Mouse (Mus musculus): ENCODE results near the gene Tmem178b. TPM values are rescaled to one million over a fixed set of nuclear protein-coding genes. Genes with fewer than 3 reads are reported as not detected.
A peak's percentile ranks its signal among the peaks of the same experiment; 100 is the strongest.

Tmem178b gene
- polyA plus RNA-seq, 1 experiment from 2014 or later: 48.9 TPM

DNA sequence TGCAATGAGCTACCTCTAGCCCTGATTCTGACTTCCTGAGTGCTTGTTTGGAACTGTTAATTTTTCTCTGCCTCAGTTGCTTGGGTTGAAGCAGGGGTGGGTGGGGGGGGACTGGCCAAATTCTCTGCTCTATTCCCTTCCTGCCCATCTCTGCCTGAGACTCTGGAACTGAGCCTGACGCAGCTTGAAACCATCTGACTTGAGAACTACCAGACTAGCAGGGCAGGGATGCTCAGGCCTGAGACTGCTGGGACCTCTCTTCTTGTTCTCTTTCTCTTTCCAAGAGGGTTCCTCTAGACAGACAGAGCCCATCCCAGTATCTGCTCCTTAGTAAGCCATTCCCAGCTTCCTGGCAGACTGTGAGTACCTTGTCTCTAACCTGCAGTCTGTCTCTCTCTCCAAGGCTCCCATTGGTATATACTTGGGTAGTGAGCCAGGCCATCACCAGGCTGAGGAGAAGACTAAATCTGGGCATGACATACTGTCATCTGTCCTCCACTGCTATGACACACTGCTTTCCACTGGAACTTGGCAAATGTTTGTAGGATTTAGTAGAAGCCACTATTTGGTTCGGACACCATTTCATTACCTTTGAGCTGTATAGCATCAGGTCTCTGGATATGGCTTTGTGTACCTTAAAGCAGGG is 42.7 kb downstream of the Tmem178b start:
- no peak for ATAC-seq (ENCODE audit: low read depth)
- Histone ChIP-seq H3K27ac (ENCODE audit: low read depth, low read length) (no peak overlapping the region), H3K36me3 (ENCODE audit: control insufficient read depth, insufficient read depth, low read length) (no peaks in the 10 kb centered on the region), H3K9me3 (ENCODE audit: control insufficient read depth, low read length) (no peaks in the 10 kb centered on the region), H3K27me3 (ENCODE audit: control insufficient read depth, insufficient read depth, low read length) (no peaks in the 10 kb centered on the region), H3K4me1 (ENCODE audit: control insufficient read depth, insufficient read depth, low read length) (peaks cover 12% of the 10 kb centered on the region), H3K4me2 (ENCODE audit: low read depth, low read length) (no peak overlapping the region), H3K9ac (replicated peaks; ENCODE audit: low read depth, low read length) (no peak overlapping the region), H3K4me3 (ENCODE audit: low read depth, low read length) (no peak overlapping the region)
- WGBS: 90% methylated on average over 2 of the region's 2 CpGs

DNA sequence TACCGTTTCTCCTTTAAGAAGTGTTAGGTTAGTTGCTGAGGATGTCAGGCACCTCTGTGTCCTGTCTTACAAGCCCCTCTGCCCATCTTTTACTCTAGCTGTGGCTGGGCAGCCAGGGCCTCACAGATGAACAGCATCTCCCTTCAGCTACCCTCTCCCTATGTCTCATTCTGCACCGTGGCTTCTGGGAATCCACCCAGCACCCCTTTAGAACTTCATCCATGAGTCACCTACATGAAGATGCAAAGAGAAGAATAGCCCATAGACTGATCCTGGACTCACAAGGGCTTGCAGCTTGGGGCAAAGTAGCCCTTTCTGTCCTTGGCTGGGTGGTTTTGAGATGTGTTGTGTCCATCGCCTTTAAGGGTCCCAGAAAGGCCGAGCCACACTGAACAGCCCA is 43.4 kb downstream of the Tmem178b start:
- H3K27me3 ChIP-seq (ENCODE audit: control insufficient read depth, insufficient read depth, low read length): no peaks in the 10 kb centered on the region
- ATAC-seq (ENCODE audit: low read depth): 0 out of 2 replicates have a peak, but pooled peaks have one; percentile 7
- H3K4me1 ChIP-seq (ENCODE audit: control insufficient read depth, insufficient read depth, low read length): peaks cover 12% of the 10 kb centered on the region
- no peaks in the 10 kb centered on the region for H3K36me3 ChIP-seq (ENCODE audit: control insufficient read depth, insufficient read depth, low read length)
- no peak overlapping the region for H3K27ac ChIP-seq (ENCODE audit: low read depth, low read length)
- no peak overlapping the region for H3K4me2 ChIP-seq (ENCODE audit: low read depth, low read length)
- no peak overlapping the region for H3K4me3 ChIP-seq (ENCODE audit: low read depth, low read length)
- no peak overlapping the region for H3K9ac ChIP-seq (replicated peaks; ENCODE audit: low read depth, low read length)
- 92% methylated on average over 4 of the region's 4 CpGs for WGBS
- no peaks in the 10 kb centered on the region for H3K9me3 ChIP-seq (ENCODE audit: control insufficient read depth, low read length)

DNA sequence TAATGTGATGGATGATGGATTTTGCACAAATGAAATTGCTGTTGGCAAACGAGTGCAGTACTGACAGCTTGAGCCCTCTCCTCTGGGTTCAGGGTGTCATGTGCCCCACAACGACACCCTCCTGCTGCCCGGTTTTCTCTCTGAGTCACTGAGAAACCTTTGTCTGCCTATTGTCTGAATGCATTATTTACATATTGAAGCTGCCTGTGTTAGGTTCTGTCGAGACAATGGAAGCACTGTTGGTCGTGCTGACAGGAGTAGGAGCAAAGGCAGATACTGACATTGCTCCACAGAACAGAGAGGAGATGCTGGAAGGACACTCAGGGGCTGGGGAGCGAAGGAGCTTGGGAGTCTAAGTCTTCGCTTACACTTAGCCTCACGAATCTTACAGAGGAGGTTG is 44.2 kb downstream of the Tmem178b start:
- peak; percentile 68; the same call in 1 of the 2 replicates for ATAC-seq (ENCODE audit: low read depth)
- Histone ChIP-seq H3K27ac (ENCODE audit: low read depth, low read length) (peak overlapping the region; percentile 29; the same call in 1 of the 2 replicates), H3K9ac (replicated peaks; ENCODE audit: low read depth, low read length) (no peak overlapping the region), H3K4me3 (ENCODE audit: low read depth, low read length) (no peak overlapping the region), H3K36me3 (ENCODE audit: control insufficient read depth, insufficient read depth, low read length) (no peaks in the 10 kb centered on the region), H3K9me3 (ENCODE audit: control insufficient read depth, low read length) (no peaks in the 10 kb centered on the region), H3K4me2 (ENCODE audit: low read depth, low read length) (no peak overlapping the region), H3K27me3 (ENCODE audit: control insufficient read depth, insufficient read depth, low read length) (no peaks in the 10 kb centered on the region), H3K4me1 (ENCODE audit: control insufficient read depth, insufficient read depth, low read length) (peaks cover 12% of the 10 kb centered on the region)
- 31% methylated on average over 8 of the region's 8 CpGs for WGBS

DNA sequence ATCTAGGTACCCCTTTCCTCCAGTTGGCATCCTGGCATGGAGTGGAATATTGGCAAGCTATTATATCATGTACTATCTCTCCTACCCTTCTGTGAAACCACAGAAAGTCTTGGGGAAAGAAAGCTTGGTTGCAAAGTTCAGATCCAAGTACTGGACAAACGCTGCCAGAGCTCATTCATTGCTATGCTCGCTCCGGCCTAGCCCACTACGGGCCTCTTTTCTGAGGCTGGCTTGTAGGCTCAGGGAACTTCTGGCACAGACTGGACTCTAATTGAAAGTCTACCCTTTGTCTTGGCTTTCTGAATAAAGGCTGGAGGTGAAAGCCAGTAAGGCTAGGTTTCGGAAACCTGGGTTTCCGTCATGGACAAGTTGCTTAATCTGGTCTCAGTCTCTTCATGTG is 44.7 kb downstream of the Tmem178b start:
- no peaks in the 10 kb centered on the region for H3K9me3 ChIP-seq (ENCODE audit: control insufficient read depth, low read length)
- no peaks in the 10 kb centered on the region for H3K27me3 ChIP-seq (ENCODE audit: control insufficient read depth, insufficient read depth, low read length)
- WGBS: 86% methylated on average over 6 of the region's 6 CpGs
- no peaks in the 10 kb centered on the region for H3K36me3 ChIP-seq (ENCODE audit: control insufficient read depth, insufficient read depth, low read length)
- H3K4me3 ChIP-seq (ENCODE audit: low read depth, low read length): no peak overlapping the region
- no peak overlapping the region for H3K9ac ChIP-seq (replicated peaks; ENCODE audit: low read depth, low read length)
- no peak overlapping the region for H3K27ac ChIP-seq (ENCODE audit: low read depth, low read length)
- H3K4me1 ChIP-seq (ENCODE audit: control insufficient read depth, insufficient read depth, low read length): peaks cover 12% of the 10 kb centered on the region
- no peak for ATAC-seq (ENCODE audit: low read depth)
- no peak overlapping the region for H3K4me2 ChIP-seq (ENCODE audit: low read depth, low read length)

DNA sequence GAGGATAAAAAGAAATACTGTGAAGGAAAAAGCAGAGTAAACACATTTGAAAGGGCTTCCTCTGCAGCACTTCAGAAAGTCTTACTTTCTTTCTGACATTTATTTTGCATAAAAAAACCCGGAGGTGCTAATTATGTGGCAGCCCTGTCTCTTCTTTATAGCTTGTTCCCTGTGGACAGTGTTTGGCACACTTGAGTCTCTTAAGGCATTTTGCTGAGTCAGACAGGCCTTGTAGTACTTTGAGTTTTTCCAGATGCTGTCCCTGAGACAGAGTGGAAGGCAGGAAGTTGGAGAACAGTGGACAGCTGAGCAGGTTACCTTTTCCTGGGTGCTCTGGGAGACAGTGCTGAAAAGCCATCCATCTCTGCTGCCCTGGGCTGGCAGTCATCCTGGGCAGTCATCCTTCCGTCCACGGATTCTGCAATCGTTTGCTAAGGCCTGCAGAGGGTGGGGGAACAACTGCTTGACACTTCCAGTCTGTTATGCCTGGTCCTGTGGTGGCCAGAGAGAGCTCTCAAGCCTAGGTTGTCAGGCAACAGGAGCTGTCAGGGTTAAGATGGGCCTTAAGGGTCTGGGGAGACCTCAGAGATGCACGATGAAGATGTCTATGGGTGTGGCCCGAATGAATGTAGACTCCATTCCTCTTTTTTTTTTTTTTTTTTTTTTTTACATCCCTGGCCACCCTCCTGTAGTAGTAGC is 46.1 kb downstream of the Tmem178b start:
- H3K27me3 ChIP-seq (ENCODE audit: control insufficient read depth, insufficient read depth, low read length): no peaks in the 10 kb centered on the region
- no peaks in the 10 kb centered on the region for H3K9me3 ChIP-seq (ENCODE audit: control insufficient read depth, low read length)
- 76% methylated on average over 6 of the region's 6 CpGs for WGBS
- H3K27ac ChIP-seq (ENCODE audit: low read depth, low read length): no peak overlapping the region
- peaks cover 12% of the 10 kb centered on the region for H3K4me1 ChIP-seq (ENCODE audit: control insufficient read depth, insufficient read depth, low read length)
- H3K4me3 ChIP-seq (ENCODE audit: low read depth, low read length): no peak overlapping the region
- H3K9ac ChIP-seq (replicated peaks; ENCODE audit: low read depth, low read length): no peak overlapping the region
- H3K4me2 ChIP-seq (ENCODE audit: low read depth, low read length): no peak overlapping the region
- peak; percentile 31; the same call in 1 of the 2 replicates for ATAC-seq (ENCODE audit: low read depth)
- H3K36me3 ChIP-seq (ENCODE audit: control insufficient read depth, insufficient read depth, low read length): no peaks in the 10 kb centered on the region

DNA sequence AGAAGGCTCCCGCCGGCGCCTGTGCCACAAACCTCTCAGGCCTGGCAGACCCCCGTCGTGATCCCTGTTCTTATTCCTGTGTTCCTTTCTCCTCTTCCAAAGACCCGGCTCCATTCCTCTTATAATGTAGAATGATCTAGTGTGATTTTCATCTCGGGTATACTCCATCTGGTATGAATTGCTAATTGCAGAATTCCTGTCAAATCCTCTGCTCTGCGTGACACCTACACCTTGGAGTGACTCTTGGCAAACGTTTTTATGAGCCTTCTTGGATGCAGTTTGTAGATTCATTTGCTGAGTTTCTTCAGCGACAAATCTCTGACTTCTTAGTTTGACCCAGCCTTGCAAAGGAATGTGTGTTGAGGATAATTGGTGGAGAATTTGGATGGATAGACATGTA is 53.4 kb downstream of the Tmem178b start:
- WGBS: 89% methylated on average over 10 of the region's 10 CpGs
- Histone ChIP-seq H3K4me1 (ENCODE audit: control insufficient read depth, insufficient read depth, low read length) (no peaks in the 10 kb centered on the region), H3K36me3 (ENCODE audit: control insufficient read depth, insufficient read depth, low read length) (no peaks in the 10 kb centered on the region), H3K27me3 (ENCODE audit: control insufficient read depth, insufficient read depth, low read length) (no peaks in the 10 kb centered on the region), H3K4me3 (ENCODE audit: low read depth, low read length) (no peak overlapping the region), H3K9me3 (ENCODE audit: control insufficient read depth, low read length) (no peaks in the 10 kb centered on the region), H3K27ac (ENCODE audit: low read depth, low read length) (no peak overlapping the region), H3K9ac (replicated peaks; ENCODE audit: low read depth, low read length) (no peak overlapping the region), H3K4me2 (ENCODE audit: low read depth, low read length) (no peak overlapping the region)
- no peak for ATAC-seq (ENCODE audit: low read depth)

DNA sequence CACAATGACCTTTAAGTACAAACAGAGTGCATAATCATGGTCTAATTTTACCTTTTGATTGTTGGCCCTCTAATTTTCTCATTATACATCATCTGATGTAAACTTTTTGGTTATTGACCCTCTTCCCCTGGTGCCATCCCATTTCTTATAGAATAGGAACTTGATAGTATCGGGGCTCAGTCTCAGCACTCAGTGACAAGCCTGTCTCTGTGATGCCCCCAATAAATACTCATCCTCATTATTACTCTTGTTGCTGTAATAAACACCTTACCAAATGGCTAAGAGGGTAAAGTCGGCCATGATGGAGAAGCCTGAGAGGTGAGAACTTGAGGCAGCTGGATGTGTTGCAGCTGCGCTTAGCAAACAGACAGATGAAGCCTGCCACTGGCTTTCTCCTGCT is 63.5 kb downstream of the Tmem178b start:
- no peak for ATAC-seq (ENCODE audit: low read depth)
- Histone ChIP-seq H3K4me2 (ENCODE audit: low read depth, low read length) (no peak overlapping the region), H3K4me1 (ENCODE audit: control insufficient read depth, insufficient read depth, low read length) (no peaks in the 10 kb centered on the region), H3K9ac (replicated peaks; ENCODE audit: low read depth, low read length) (no peak overlapping the region), H3K36me3 (ENCODE audit: control insufficient read depth, insufficient read depth, low read length) (no peaks in the 10 kb centered on the region), H3K27me3 (ENCODE audit: control insufficient read depth, insufficient read depth, low read length) (no peaks in the 10 kb centered on the region), H3K27ac (ENCODE audit: low read depth, low read length) (no peak overlapping the region), H3K9me3 (ENCODE audit: control insufficient read depth, low read length) (no peaks in the 10 kb centered on the region), H3K4me3 (ENCODE audit: low read depth, low read length) (no peak overlapping the region)
- WGBS: 84% methylated on average over 3 of the region's 3 CpGs

DNA sequence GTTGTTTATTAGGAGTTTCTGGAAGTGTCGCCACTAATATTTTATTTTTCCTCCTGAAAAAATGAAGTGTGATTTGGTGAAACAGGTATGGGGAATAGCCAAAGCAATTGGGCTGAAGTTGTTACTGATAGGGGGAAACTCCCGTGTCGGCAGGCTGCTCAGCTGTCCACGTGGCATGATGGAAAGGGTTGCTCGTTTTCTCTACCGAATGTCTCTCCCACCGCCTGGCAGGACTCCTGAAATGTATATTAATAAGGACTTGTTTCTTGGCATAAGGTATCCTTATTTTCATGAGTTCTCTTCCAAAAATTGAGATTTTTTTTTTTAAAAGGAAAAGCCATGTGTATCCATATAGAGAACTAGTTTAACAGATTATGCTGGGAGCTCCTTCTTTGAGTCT is 67.8 kb downstream of the Tmem178b start:
- ATAC-seq (ENCODE audit: low read depth): no peak
- no peaks in the 10 kb centered on the region for H3K36me3 ChIP-seq (ENCODE audit: control insufficient read depth, insufficient read depth, low read length)
- H3K4me3 ChIP-seq (ENCODE audit: low read depth, low read length): no peak overlapping the region
- H3K4me1 ChIP-seq (ENCODE audit: control insufficient read depth, insufficient read depth, low read length): no peaks in the 10 kb centered on the region
- WGBS: 86% methylated on average over 7 of the region's 7 CpGs
- H3K9ac ChIP-seq (replicated peaks; ENCODE audit: low read depth, low read length): no peak overlapping the region
- H3K27ac ChIP-seq (ENCODE audit: low read depth, low read length): no peak overlapping the region
- no peaks in the 10 kb centered on the region for H3K9me3 ChIP-seq (ENCODE audit: control insufficient read depth, low read length)
- H3K27me3 ChIP-seq (ENCODE audit: control insufficient read depth, insufficient read depth, low read length): no peaks in the 10 kb centered on the region
- H3K4me2 ChIP-seq (ENCODE audit: low read depth, low read length): no peak overlapping the region

DNA sequence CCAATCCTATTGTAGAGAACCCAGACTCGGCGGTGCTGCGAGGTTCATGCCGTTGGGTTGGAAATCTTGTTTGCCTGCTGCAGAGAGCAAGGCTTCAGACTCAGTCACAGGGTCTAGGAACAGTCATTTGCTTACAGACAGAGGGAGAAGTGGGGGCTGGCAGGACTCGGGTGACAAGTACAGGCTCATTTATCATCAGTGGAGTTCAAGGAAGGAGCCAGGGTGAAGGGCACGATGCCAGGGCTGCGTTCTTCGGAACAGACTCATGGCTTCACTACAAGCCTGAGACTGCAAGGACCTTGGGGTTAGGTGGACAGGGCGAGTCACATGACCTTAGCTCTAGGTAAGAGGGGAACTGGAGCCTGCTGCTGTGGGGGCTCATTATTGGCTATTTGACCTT is 71.8 kb downstream of the Tmem178b start:
- H3K27ac ChIP-seq (ENCODE audit: low read depth, low read length): no peak overlapping the region
- no peak for ATAC-seq (ENCODE audit: low read depth)
- no peaks in the 10 kb centered on the region for H3K9me3 ChIP-seq (ENCODE audit: control insufficient read depth, low read length)
- WGBS: 81% methylated on average over 9 of the region's 9 CpGs
- no peak overlapping the region for H3K9ac ChIP-seq (replicated peaks; ENCODE audit: low read depth, low read length)
- no peaks in the 10 kb centered on the region for H3K36me3 ChIP-seq (ENCODE audit: control insufficient read depth, insufficient read depth, low read length)
- H3K4me1 ChIP-seq (ENCODE audit: control insufficient read depth, insufficient read depth, low read length): no peaks in the 10 kb centered on the region
- no peak overlapping the region for H3K4me2 ChIP-seq (ENCODE audit: low read depth, low read length)
- no peaks in the 10 kb centered on the region for H3K27me3 ChIP-seq (ENCODE audit: control insufficient read depth, insufficient read depth, low read length)
- H3K4me3 ChIP-seq (ENCODE audit: low read depth, low read length): no peak overlapping the region

Measured in neural tube, embryonic 14.5 days (tissue).